Mouse (Mus musculus) right cerebral cortex, postnatal 4 days (tissue): Measurements from ENCODE around the gene Krt83.

Experiments
- DNase-seq: peaks from one replicate; pipeline ENCODE4 v3.0.0-alpha.2; 2022

Krt83 gene

DNA sequence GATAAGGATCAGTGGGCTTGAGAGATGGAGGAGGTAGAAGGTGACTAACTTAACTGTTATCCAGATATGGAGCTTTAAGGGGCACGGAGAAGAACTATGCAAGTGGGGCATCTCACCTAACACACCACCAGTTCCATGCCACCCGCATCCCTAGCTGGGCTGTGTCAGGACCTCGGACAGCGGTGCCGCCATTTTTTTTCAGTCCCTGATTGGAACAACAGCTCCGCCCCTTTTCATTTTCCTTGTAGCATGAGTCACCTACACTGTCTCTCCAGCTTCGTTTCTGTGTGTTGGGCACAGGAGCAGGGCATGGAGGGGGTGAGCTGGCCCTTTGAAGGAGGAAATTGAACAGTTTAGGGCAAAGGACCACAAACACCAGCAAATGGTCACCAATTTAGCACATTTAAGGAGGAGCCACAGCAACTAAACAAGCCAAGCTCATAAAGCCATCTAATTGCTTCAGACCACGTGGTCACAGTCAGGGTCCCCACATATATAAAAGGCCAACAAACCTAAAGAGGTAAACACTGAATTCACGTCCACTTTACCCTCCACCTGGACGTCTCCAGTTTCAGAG lies 18.3 kb downstream of the Krt83 start, which contains the start of gene Krt86:
Gene Krt86, plus strand, starts transcription at position 527 of the 577 bp plus-strand sequence.
- DNase-seq: no peak

GRCm38 (mm10) chr15:101469093-101469492 lies 22.2 kb downstream of the Krt83 start:
- DNase-seq: no peak

- no peak for DNase-seq
Observed at GRCm38 (mm10) chr15:101463651-101464050, 27.7 kb downstream of the Krt83 start, which contains the start of gene Krt81. Gene Krt81 (minus strand): TSS chr15:101463751.

- no peak for DNase-seq
Observed at GRCm38 (mm10) chr15:101459283-101459682, 32.0 kb downstream of the Krt83 start.

GRCm38 (mm10) chr15:101458361-101458930 lies 32.9 kb downstream of the Krt83 start:
- peak; percentile 12 for DNase-seq

- no peak for DNase-seq
Observed at GRCm38 (mm10) chr15:101455891-101456290, 35.4 kb downstream of the Krt83 start.

DNA sequence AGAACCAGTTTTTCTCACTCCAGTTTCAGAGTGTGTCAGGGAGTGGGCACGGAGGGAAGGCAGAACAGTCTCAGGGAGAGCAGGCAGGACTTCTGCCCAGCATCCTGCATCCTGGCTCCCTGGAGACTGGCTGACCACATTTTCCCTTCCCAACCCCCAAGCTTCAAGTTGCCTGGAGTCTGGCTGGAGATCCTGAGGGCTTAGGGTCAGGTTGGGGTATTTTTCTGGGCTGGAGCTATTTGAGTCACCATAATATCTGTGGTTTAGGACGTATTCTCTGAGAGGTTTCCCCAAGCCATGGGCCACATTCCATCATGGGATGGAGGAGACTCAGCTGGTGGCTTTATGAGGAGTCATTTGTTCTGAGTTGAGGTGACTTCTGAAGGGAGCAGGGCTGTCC lies 36.0 kb downstream of the Krt83 start:
- no peak for DNase-seq

- DNase-seq: no peak
Observed at GRCm38 (mm10) chr15:101454774-101455173, 36.5 kb downstream of the Krt83 start.

GRCm38 (mm10) chr15:101453093-101453736 lies 38.1 kb downstream of the Krt83 start:
- peak; percentile 73 for DNase-seq

GRCm38 (mm10) chr15:101447444-101447843 lies 43.9 kb downstream of the Krt83 start, which contains the start of gene Krt88:
Gene Krt88 (plus strand): TSS chr15:101447744.
- DNase-seq: no peak

DNA sequence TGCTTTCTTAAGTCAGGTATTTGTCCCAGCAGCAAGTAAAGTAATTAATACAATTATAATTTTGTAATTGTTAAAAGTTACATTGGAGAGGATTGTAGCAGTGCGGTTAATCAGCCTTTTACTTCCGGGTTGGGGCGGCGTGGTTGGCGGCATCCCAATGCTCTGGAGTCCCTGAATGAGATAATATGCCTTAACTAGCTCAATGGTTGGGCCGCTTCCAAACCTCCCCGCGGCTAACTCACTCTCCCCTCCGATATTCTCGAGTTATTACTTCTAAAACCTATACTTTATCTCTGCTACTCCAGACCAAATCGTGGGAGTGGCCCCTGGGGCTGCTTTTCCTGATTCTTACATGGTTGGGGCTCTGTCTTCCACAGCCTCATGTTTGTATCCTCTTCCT lies 44.7 kb downstream of the Krt83 start:
- DNase-seq: peak; percentile 33

DNA sequence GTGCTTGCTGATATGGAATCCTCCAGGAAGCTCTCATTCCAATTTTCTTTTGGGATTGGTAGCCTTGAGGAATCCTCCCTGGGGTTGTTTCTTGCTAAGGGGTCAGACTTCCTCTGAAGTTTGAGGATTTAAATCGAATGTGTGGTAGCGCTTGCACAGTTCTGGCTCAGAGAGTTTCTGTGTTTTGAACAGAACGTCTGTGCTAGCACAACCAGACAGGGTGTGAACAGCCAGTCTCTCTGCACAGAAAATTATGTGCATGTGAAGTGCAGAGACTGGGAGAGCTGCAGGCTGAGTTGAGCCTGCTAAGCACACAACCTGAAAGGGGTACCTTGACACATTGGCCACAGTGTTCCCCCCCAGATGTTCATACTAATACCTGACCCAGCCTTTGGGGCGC lies 50.5 kb downstream of the Krt83 start:
- no peak for DNase-seq

- DNase-seq: peak; percentile 15
Observed at GRCm38 (mm10) chr15:101438555-101438954, 52.8 kb downstream of the Krt83 start, which contains the start of gene Krt87. Gene Krt87 (minus strand): TSS chr15:101438804.

GRCm38 (mm10) chr15:101436611-101437010 lies 54.7 kb downstream of the Krt83 start:
- no peak for DNase-seq
